Mouse (Mus musculus) forebrain, embryonic 16.5 days (tissue): ENCODE data around the gene Nynrin. TPM values are rescaled to one million over a fixed set of nuclear protein-coding genes. Genes with fewer than 3 reads are reported as not detected.

Experiments used
- polyA plus RNA-seq: library from polyadenylated mRNA; unstranded; fragments of >200 nt; fragmentation: Nextera tagmentation; extraction: Ambion mirVana; gene quantifications from 2 replicates; pipeline ENCODE4 v1.2.1, GENCODE M21; 2015

Gene Nynrin
- polyA plus RNA-seq, 1 experiment from 2014 or later = 11.3 TPM

Other genes starting within 250 kb of the Nynrin start
- 9.4 and 11.3 TPM in 2 replicates for gene Rec8, start 236.0 kb upstream of the Nynrin start, polyA plus RNA-seq
- 92.5 and 110 TPM in 2 replicates for gene Ipo4, start 218.1 kb upstream of the Nynrin start, polyA plus RNA-seq
- 0.67 and 3.8 TPM in 2 replicates for gene Gm49378, start 216.1 kb upstream of the Nynrin start, polyA plus RNA-seq
- gene Tm9sf1, start 210.2 kb upstream of the Nynrin start, polyA plus RNA-seq = 62.1 and 66.2 TPM in 2 replicates
- 0.29 and 0.51 TPM in 2 replicates for gene Tssk4, start 203.8 kb upstream of the Nynrin start, polyA plus RNA-seq
- gene Mdp1, start 193.5 kb upstream of the Nynrin start, polyA plus RNA-seq = 63.5 and 71.3 TPM in 2 replicates
- gene Gmpr2, start 182.1 kb upstream of the Nynrin start, polyA plus RNA-seq = 52.5 and 62.6 TPM in 2 replicates
- gene Nedd8, start 181.9 kb upstream of the Nynrin start, polyA plus RNA-seq = 514 and 544 TPM in 2 replicates
- gene Tinf2, start 172.2 kb upstream of the Nynrin start, polyA plus RNA-seq = 31.4 and 32.6 TPM in 2 replicates
- gene Tgm1, start 140.1 kb upstream of the Nynrin start, polyA plus RNA-seq = 0.26 and 0.28 TPM in 2 replicates
- gene Rabggta, start 131.7 kb upstream of the Nynrin start, polyA plus RNA-seq = 52.6 and 53.3 TPM in 2 replicates
- gene Dhrs1, start 108.3 kb upstream of the Nynrin start, polyA plus RNA-seq = 81.9 and 83.5 TPM in 2 replicates
- 36.4 and 46.0 TPM in 2 replicates for gene Nop9, start 108.3 kb upstream of the Nynrin start, polyA plus RNA-seq
- gene Cideb, start 95.6 kb upstream of the Nynrin start, polyA plus RNA-seq = 0.21 TPM in 1 of 2 replicates, not detected in the other
- gene Ltb4r2, start 92.6 kb upstream of the Nynrin start, polyA plus RNA-seq = 0.21 and 0.38 TPM in 2 replicates
- 0.24 and 0.25 TPM in 2 replicates for gene Ltb4r1, start 88.0 kb upstream of the Nynrin start, polyA plus RNA-seq
- 3.2 and 3.7 TPM in 2 replicates for gene Adcy4, start 69.9 kb upstream of the Nynrin start, polyA plus RNA-seq
- gene Ripk3, start 65.1 kb upstream of the Nynrin start, polyA plus RNA-seq = 2.7 and 3.2 TPM in 2 replicates
- 11.7 and 12.3 TPM in 2 replicates for gene Nfatc4, start 30.9 kb upstream of the Nynrin start, polyA plus RNA-seq
- 0.14 and 0.21 TPM in 2 replicates for gene Cbln3, start 30.4 kb downstream of the Nynrin start, polyA plus RNA-seq
- gene Khnyn, start 30.9 kb downstream of the Nynrin start, polyA plus RNA-seq = 10.3 and 11.1 TPM in 2 replicates
- gene Sdr39u1, start 46.3 kb downstream of the Nynrin start, polyA plus RNA-seq = 102 and 128 TPM in 2 replicates
- gene Cma1, start 90.7 kb downstream of the Nynrin start, polyA plus RNA-seq = 0.27 and 0.61 TPM in 2 replicates
- gene Cma2, start 97.0 kb downstream of the Nynrin start, polyA plus RNA-seq = not detected in 2 replicates
- not detected in 2 replicates for gene Mcpt1, start 164.0 kb downstream of the Nynrin start, polyA plus RNA-seq
- not detected in 2 replicates for gene Mcpt9, start 176.5 kb downstream of the Nynrin start, polyA plus RNA-seq
- not detected in 2 replicates for gene Mcpt2, start 188.0 kb downstream of the Nynrin start, polyA plus RNA-seq
- gene Mcpt4, start 208.3 kb downstream of the Nynrin start, polyA plus RNA-seq = not detected in 2 replicates
- not detected in 2 replicates for gene Mcpt8, start 231.3 kb downstream of the Nynrin start, polyA plus RNA-seq
- gene Ctsg, start 248.6 kb downstream of the Nynrin start, polyA plus RNA-seq = not detected in 2 replicates